Mouse (Mus musculus) monocyte, adult 2 months (primary cell): ENCODE data around the gene Nat9.
A peak's percentile ranks its signal among the peaks of the same experiment; 100 is the strongest.

ENCODE experiments used
- DNase-seq, 2 experiments: peaks; one replicate each; pipeline ENCODE4 v3.0.0; 2022; ENCODE audit warnings: low spot score in 2 of 2, low read depth in 1 of 2

Nat9 gene

DNA sequence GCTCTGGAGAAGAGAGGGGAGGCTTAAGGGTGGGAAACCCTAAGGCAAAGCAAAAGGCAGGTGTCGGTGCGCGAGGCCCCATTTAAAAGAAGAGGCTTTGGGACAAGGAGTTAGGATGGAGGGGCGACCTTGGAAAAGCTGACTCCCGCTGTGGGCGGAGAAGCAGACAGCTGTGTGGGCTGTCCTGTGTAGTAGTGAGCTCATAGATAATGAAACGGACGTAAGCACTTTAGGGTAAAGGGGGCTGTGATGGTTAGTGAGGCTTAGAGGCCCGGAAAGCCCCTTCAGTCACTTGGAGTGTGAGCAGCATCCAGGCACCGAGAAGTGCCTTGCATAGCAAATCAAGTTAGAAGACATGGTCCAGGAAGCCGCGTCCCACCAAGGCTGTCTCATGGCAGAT is at the start of gene Nat9:
Gene Nat9 (minus strand): TSS at position 167 of the 400 bp plus-strand sequence.
- no peak for DNase-seq

- DNase-seq, result no peak
Observed at GRCm38 (mm10) chr11:115236570-115236969, 48.9 kb upstream of the Nat9 start.

- no peak for DNase-seq
Observed at GRCm38 (mm10) chr11:115234320-115235044, 46.8 kb upstream of the Nat9 start.

DNA sequence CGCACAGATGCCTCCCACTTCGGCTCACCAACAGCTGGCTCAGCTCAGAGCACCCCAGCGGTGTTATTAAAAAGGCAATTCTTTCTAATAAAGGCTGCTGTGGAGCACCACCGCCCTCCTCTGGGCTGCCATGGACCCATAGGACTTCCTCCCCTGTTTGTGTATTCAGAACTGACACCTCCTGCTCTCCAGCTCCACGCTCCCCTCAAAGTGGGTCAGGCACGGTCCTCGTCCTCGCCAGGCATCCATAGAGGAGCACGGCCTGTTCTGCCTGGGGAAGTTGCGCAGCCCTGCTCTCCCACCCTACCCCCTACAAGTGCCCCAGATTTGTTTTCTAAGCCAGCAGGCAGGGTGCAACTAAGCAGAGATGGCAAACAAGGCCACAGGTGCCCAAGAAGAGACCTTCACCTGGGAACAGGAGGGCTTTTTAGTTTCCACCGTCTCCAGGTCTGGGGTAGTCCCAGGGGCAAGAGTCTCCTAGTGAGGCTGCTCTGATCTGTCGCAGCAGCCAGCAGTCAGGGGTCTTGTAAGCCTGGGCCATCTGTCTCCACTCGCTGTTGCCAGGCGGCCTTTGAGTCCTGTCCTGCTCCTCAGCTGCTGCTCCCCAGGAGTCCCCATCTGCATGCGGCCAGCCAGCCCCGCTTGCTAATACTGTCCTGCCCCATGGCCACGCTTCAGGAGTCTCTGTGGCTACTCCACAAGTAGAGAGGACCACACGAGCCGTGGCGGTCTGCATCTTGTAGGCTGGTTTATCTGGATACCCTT is 46.0 kb upstream of the Nat9 start:
- DNase-seq, result no peak

GRCm38 (mm10) chr11:115232889-115233288 is 45.2 kb upstream of the Nat9 start:
- no peak for DNase-seq

DNA sequence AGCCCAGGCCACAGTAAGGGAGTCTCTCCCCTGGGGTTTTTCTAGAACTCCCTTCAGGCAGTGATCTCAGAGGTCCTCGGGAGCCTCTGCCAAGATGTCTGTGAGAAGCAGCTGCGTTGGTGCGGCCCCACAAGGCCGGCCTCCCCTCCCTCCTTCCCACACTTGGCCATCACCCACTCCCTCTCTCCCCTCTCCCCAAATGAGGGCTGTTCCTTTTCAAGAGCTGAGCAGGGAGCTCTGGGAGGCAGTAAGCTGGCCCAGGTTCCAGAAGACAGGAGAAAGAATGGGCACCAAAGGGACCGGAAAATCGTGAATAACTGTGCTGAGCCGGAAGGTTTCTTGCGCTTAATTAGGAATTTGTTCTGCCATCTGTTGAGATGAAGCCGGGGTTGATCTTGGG is 44.3 kb upstream of the Nat9 start:
- no peak for DNase-seq

GRCm38 (mm10) chr11:115231168-115231915 is 43.7 kb upstream of the Nat9 start:
- no peak for DNase-seq

- no peak for DNase-seq
Observed at GRCm38 (mm10) chr11:115229021-115229930, 41.6 kb upstream of the Nat9 start.

DNA sequence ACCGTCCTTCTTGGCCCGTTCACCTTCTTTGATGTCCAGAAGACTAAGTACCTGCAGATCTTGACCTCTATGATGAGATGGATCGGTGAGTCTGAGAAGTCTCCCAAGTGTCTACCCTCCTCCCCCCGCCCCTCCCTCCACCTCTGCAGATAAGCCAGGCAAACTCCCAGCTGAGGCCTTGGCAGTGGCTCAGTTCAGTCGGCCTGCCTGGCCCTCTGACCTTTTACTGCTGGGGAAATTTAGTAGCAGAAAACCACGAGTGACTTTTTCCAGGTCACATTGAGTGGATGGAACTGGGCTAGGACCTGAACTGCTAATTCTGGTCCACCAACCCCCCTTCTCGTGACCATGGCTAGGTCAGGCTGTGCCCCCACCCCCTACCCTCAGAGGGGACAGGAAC is 40.8 kb upstream of the Nat9 start:
- no peak for DNase-seq

DNA sequence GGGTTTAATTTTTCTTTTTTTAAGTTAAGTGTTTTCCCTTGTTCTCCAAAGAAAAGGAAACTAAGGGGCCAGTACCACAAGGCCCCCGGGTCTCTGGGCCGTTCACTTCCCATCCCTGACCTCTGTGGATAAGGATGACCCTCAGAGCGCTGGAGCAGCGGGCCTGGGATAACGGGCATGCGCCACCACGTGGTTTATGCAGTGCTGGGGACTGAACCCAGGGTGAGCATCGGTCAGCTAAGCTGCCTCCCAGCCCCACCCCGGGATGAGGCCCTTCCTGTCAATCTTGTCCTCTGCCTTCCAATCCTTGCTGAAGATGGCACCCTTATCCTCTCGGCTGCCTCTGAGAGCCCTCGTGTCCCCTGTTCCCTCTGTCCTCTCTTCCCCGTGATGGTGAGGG is 40.0 kb upstream of the Nat9 start:
- DNase-seq, result no peak

DNA sequence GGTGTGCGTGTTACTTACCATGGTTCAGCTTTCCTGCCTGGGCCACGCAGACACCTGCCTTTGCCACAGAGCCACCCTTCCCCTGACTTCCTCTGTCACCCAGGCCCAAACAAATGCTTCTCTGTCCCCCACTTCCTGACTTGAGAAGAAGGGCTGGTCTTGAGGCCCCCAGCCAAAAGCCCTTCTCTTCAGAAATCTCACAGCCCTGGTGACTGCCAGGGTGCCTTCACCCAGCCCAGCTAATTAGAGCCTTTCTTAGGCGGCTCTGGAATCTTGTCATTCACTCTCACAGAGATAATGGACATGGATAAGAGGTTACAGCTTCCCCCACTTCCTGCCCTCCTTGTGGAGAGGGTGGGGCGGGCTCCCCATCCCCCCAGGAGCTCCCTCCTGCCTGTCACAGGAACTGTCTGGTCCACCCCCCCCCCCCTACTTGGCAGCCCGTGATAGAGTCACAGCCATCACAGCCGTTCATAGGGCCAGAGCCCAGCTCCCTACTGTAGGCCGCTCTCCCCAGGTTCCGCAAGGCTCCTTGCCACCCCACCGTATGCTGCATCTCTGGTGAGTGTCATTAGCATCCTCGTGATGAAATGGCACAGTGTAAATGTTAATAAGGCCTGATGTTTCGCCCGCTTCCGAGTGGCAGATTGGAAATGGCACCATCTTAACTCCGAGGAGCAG is 39.3 kb upstream of the Nat9 start:
- no peak for DNase-seq

DNA sequence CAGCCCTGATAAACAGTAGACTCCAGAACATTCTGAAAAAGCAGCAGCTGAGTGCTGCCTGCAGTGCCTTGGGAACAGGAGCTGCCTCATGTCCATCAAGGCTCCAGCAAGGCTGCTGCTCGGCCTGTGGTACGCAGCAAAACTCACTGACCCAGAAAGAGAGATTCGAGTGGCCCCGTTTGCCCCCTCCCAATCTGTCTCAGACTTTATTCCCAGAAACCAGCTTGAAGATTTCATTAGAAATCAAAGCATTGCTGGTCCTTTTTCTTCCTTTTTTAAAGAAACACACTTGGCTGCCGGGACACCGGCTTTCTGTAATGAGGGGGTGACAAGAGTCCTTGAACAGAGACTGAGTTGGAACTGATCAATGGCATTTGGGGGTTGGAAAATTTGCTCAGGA is 37.6 kb upstream of the Nat9 start:
- DNase-seq, result no peak

DNA sequence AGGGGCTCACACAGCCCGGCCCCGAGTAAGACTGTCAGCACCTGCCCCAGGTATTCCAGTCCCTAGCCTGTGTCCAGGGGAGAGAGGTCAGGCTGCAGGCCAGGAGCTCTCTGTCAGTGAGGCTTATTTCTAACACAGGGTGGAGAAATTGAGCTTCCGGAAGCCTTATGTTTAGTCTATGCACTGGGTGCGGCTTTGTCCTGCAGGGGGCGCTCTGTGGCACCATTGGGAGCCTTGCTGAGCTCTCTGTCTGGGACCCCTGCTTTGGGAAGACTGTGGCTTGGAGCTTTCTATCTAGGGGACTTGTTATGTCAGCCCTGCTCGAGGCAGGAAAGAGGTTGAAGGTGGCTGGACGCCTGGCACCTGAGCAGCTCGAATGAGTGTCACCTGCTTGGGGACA is 37.2 kb upstream of the Nat9 start:
- no peak for DNase-seq

DNA sequence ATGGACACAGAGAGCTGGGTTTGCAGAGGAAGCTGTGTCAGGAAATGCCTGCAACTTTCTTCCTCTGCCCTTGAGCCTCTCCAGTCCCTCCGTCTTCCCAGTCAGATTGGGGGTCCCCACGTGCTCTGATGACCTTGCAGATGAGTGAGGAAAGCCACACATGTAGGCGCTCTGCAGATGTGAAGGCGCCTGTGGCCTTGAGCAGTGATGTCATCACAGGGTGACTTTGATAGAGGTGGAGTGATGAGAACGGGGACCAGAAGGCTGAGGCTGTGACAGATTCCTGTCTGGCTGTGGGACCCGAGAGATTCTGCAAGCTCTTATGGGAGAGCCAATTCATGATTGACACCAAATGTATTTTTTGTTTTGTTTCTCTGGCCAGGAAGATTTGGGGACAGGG is 36.2 kb upstream of the Nat9 start:
- no peak for DNase-seq

DNA sequence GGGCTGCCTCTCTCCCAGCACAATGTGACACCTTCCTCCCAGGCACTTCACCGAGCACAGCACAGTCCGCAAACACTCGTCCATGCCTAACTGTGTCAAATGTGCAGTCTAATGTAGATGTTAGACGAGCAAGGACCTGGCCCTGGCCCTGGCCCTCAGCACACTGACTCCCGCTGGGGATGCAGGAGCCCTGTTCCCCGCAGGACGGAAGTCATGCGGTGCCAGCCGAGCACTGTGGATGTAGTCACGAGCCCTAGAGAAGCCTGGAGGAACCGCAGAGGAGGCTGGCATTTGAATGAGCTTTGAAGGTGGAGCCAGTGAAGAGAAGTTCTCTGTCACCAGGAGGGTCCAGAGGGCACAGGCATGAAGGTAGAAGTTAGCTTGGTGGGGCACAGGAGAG is 35.8 kb upstream of the Nat9 start:
- DNase-seq, result no peak

GRCm38 (mm10) chr11:115222570-115222969 is 34.9 kb upstream of the Nat9 start:
- DNase-seq, result no peak

DNA sequence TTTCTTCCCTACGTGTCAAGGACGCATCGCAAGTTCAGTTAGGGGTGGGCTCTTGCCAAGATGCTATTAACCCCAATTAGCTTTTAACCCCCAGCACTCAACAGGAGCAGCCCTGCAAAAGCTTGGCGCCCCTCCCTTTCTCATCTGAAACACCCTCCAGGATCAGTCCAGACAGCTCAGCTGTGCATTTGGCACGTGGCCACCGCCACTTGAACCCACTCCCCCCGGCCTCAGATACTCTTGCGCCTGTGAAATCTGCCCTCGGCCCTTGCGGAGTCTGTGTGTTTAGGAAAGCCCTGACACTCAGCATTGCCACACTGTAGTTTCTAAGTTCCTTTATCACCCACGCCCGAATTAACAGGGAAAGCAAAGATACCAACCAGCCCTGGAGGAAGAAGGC is 34.4 kb upstream of the Nat9 start:
- no peak for DNase-seq

DNA sequence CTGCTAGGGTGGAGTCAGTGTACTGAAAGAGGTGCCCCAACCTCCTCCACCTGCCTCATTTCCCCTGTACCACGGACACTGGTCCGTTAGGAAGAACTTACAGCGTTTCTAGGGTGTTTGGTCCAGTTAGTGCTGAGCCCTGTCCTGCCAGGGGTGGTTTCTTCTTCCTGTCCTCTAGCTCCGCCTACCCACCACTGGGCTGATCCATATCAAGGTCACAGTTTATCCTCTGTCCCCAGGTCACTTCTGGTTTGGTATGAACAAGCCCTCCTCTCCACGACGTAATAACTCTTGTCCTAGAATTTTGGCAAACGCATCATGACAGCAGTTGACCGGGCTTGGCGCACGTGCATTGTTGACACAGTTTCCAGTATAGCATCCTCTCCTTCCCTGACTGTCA is 32.0 kb upstream of the Nat9 start:
- no peak for DNase-seq

GRCm38 (mm10) chr11:115219263-115219662 is 31.6 kb upstream of the Nat9 start:
- DNase-seq, result peak in 1 of 2 experiments; percentile 24
